Mouse (Mus musculus): ENCODE measurements at regions not wholly inside any gene's neighbourhood (a gene's known extent, or its start where the extent isn't known, plus 50 kb on each side); places are given as distances from the start of the nearest gene placed in this dataset.
"Not testable (repeated sequence)": the region's sequence is repeated elsewhere in the genome, so short reads cannot be mapped to it uniquely, and the experiment has no call there.

- H3K4me1 ChIP-seq (ENCODE audit: control insufficient read depth, insufficient read depth, insufficient read length, low read length) = no peaks in the 10 kb centered on the region
- H3K27ac ChIP-seq (replicated peaks; ENCODE audit: low read depth, low read length) = no peak overlapping the region
These were observed 338.7 kb downstream of the Tox3 start for GRCm38 (mm10) chr8:90009431-90009830.

GRCm38 (mm10) chr8:90000899-90001640 lies 347.1 kb downstream of the Tox3 start:
- no peak overlapping the region for H3K27ac ChIP-seq (replicated peaks; ENCODE audit: low read depth, low read length)
- H3K4me3 ChIP-seq (ENCODE audit: insufficient read depth, low read depth, low read length) = no peak overlapping the region
- H3K4me1 ChIP-seq (ENCODE audit: control insufficient read depth, insufficient read depth, insufficient read length, low read length) = no peaks in the 10 kb centered on the region

More at GRCm38 (mm10) chr8:90009431-90009830, 338.7 kb downstream of the Tox3 start:
- H3K4me3 ChIP-seq (ENCODE audit: insufficient read depth, low read depth, low read length) = no peak overlapping the region

GRCm38 (mm10) chr8:89993743-89994142 lies 354.4 kb downstream of the Tox3 start:
- H3K4me1 ChIP-seq (ENCODE audit: control insufficient read depth, insufficient read depth, insufficient read length, low read length) = no peaks in the 10 kb centered on the region
- no peak overlapping the region for H3K27ac ChIP-seq (replicated peaks; ENCODE audit: low read depth, low read length)
- H3K4me3 ChIP-seq (ENCODE audit: insufficient read depth, low read depth, low read length) = no peak overlapping the region

- Histone ChIP-seq H3K27ac (replicated peaks; ENCODE audit: low read depth, low read length) (no peak overlapping the region), H3K4me3 (ENCODE audit: insufficient read depth, low read depth, low read length) (no peak overlapping the region), H3K4me1 (ENCODE audit: control insufficient read depth, insufficient read depth, insufficient read length, low read length) (no peaks in the 10 kb centered on the region)
These were observed 364.3 kb downstream of the Tox3 start for GRCm38 (mm10) chr8:89983859-89984258.

GRCm38 (mm10) chr8:89982551-89982950 lies 365.6 kb downstream of the Tox3 start:
- no peak overlapping the region for H3K27ac ChIP-seq (replicated peaks; ENCODE audit: low read depth, low read length)
- H3K4me3 ChIP-seq (ENCODE audit: insufficient read depth, low read depth, low read length) = no peak overlapping the region
- H3K4me1 ChIP-seq (ENCODE audit: control insufficient read depth, insufficient read depth, insufficient read length, low read length) = no peaks in the 10 kb centered on the region

GRCm38 (mm10) chr8:89981320-89981719 lies 366.8 kb downstream of the Tox3 start:
- H3K4me1 ChIP-seq (ENCODE audit: control insufficient read depth, insufficient read depth, insufficient read length, low read length) = no peaks in the 10 kb centered on the region
- no peak overlapping the region for H3K27ac ChIP-seq (replicated peaks; ENCODE audit: low read depth, low read length)
- H3K4me3 ChIP-seq (ENCODE audit: insufficient read depth, low read depth, low read length) = no peak overlapping the region

GRCm38 (mm10) chr8:89980441-89980840 lies 367.7 kb downstream of the Tox3 start:
- H3K27ac ChIP-seq (replicated peaks; ENCODE audit: low read depth, low read length) = no peak overlapping the region

GRCm38 (mm10) chr8:89962799-89963198 lies 385.3 kb downstream of the Tox3 start:
- H3K27ac ChIP-seq (replicated peaks; ENCODE audit: low read depth, low read length) = no peak overlapping the region
- H3K4me1 ChIP-seq (ENCODE audit: control insufficient read depth, insufficient read depth, insufficient read length, low read length) = no peaks in the 10 kb centered on the region
- no peak overlapping the region for H3K4me3 ChIP-seq (ENCODE audit: insufficient read depth, low read depth, low read length)

More at GRCm38 (mm10) chr8:89980441-89980840, 367.7 kb downstream of the Tox3 start:
- Histone ChIP-seq H3K4me3 (ENCODE audit: insufficient read depth, low read depth, low read length) (no peak overlapping the region), H3K4me1 (ENCODE audit: control insufficient read depth, insufficient read depth, insufficient read length, low read length) (no peaks in the 10 kb centered on the region)

- Histone ChIP-seq H3K4me3 (ENCODE audit: insufficient read depth, low read depth, low read length) (no peak overlapping the region), H3K4me1 (ENCODE audit: control insufficient read depth, insufficient read depth, insufficient read length, low read length) (no peaks in the 10 kb centered on the region), H3K27ac (replicated peaks; ENCODE audit: low read depth, low read length) (no peak overlapping the region)
These were observed 390.7 kb downstream of the Tox3 start for GRCm38 (mm10) chr8:89957486-89957885.

GRCm38 (mm10) chr8:89956482-89957020 lies 391.6 kb downstream of the Tox3 start:
- Histone ChIP-seq H3K27ac (replicated peaks; ENCODE audit: low read depth, low read length) (no peak overlapping the region), H3K4me3 (ENCODE audit: insufficient read depth, low read depth, low read length) (no peak overlapping the region), H3K4me1 (ENCODE audit: control insufficient read depth, insufficient read depth, insufficient read length, low read length) (no peaks in the 10 kb centered on the region)

- Histone ChIP-seq H3K4me3 (ENCODE audit: insufficient read depth, low read depth, low read length) (no peak overlapping the region), H3K27ac (replicated peaks; ENCODE audit: low read depth, low read length) (no peak overlapping the region), H3K4me1 (ENCODE audit: control insufficient read depth, insufficient read depth, insufficient read length, low read length) (no peaks in the 10 kb centered on the region)
These were observed 409.3 kb downstream of the Tox3 start for GRCm38 (mm10) chr8:89938836-89939235.

- no peaks in the 10 kb centered on the region for H3K4me1 ChIP-seq (ENCODE audit: control insufficient read depth, insufficient read depth, insufficient read length, low read length)
These were observed 413.6 kb downstream of the Tox3 start for GRCm38 (mm10) chr8:89934521-89934920.

GRCm38 (mm10) chr8:89926666-89927232 lies 421.4 kb downstream of the Tox3 start:
- no peak overlapping the region for H3K4me3 ChIP-seq (ENCODE audit: insufficient read depth, low read depth, low read length)
- no peaks in the 10 kb centered on the region for H3K4me1 ChIP-seq (ENCODE audit: control insufficient read depth, insufficient read depth, insufficient read length, low read length)
- no peak overlapping the region for H3K27ac ChIP-seq (replicated peaks; ENCODE audit: low read depth, low read length)

More at GRCm38 (mm10) chr8:89934521-89934920, 413.6 kb downstream of the Tox3 start:
- H3K4me3 ChIP-seq (ENCODE audit: insufficient read depth, low read depth, low read length) = no peak overlapping the region
- H3K27ac ChIP-seq (replicated peaks; ENCODE audit: low read depth, low read length) = no peak overlapping the region

GRCm38 (mm10) chr8:89924697-89925096 lies 423.4 kb downstream of the Tox3 start:
- H3K27ac ChIP-seq (replicated peaks; ENCODE audit: low read depth, low read length); H3K4me1 ChIP-seq (ENCODE audit: control insufficient read depth, insufficient read depth, insufficient read length, low read length); H3K4me3 ChIP-seq (ENCODE audit: insufficient read depth, low read depth, low read length): not testable (repeated sequence)

GRCm38 (mm10) chr8:89914076-89914475 lies 434.1 kb downstream of the Tox3 start:
- no peak overlapping the region for H3K4me3 ChIP-seq (ENCODE audit: insufficient read depth, low read depth, low read length)
- no peak overlapping the region for H3K27ac ChIP-seq (replicated peaks; ENCODE audit: low read depth, low read length)
- no peaks in the 10 kb centered on the region for H3K4me1 ChIP-seq (ENCODE audit: control insufficient read depth, insufficient read depth, insufficient read length, low read length)

GRCm38 (mm10) chr8:89906200-89906599 lies 441.9 kb downstream of the Tox3 start:
- no peak overlapping the region for H3K4me3 ChIP-seq (ENCODE audit: insufficient read depth, low read depth, low read length)
- H3K4me1 ChIP-seq (ENCODE audit: control insufficient read depth, insufficient read depth, insufficient read length, low read length) = no peaks in the 10 kb centered on the region
- H3K27ac ChIP-seq (replicated peaks; ENCODE audit: low read depth, low read length) = no peak overlapping the region

Measured in brown adipose tissue, adult 24 weeks (tissue).